Mouse (Mus musculus): ENCODE data around the gene Zc3h10. TPM values are rescaled to one million over a fixed set of nuclear protein-coding genes. Genes with fewer than 3 reads are reported as not detected.

Zc3h10 gene
- 0.82 TPM for polyA plus RNA-seq (2014; fragmentation: Illumina TruSeq; extraction: RNeasy Lipid Tissue Mini Kit (QIAGEN cat#74804); ENCODE audit: low read depth, low replicate concordance)

GRCm38 (mm10) chr10:128547361-128548032 is at the start of gene Zc3h10:
Gene Zc3h10 (minus strand): TSS chr10:128547774.

DNA sequence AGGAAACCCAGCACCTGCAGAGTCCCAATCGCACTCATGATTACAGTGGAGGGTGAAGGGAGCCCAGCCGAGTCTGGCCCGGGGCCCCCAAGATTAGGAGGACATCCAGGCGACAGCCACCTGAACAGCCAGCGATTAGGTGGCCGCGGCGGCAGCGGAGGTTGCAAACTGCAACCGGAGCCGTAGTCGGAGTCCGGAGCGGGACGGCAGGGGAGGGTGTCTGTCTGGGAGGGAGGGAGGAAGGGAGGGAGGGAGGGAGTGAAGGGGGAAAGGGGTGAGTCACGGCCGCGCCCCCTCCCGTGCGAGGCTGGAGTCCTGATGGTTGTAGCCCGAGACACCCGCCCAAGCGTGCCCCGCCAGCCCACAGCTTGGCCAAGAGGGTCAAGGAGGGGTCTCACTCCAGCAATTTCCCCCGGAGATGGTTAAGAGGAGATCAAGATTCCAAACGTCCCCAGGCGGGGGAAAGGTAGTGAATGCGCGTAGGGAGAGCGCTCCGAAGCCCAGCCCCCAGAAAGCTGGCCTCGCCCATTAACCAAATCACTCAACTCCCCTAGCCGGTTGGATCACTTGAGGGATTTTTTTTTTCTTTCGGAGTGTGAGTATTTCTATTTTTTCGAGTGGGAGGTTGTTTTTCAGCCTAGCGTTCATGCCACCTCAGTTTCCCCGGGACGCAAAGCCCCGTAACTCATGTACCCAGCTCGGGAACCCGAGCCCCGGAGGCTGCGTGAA is 42.1 kb upstream of the Zc3h10 start, which contains the start of gene Erbb3:
Gene Erbb3, minus strand, starts transcription at position 189 of the 729 bp plus-strand sequence.

GRCm38 (mm10) chr10:128565788-128566531 is 18.4 kb upstream of the Zc3h10 start, which contains the start of gene Pa2g4:
Gene Pa2g4 (minus strand): TSS chr10:128565987.

GRCm38 (mm10) chr10:128548947-128549681 is 1.5 kb upstream of the Zc3h10 start, which contains the start of gene Rpl41:
Gene Rpl41 (minus strand): TSS chr10:128549305.

DNA sequence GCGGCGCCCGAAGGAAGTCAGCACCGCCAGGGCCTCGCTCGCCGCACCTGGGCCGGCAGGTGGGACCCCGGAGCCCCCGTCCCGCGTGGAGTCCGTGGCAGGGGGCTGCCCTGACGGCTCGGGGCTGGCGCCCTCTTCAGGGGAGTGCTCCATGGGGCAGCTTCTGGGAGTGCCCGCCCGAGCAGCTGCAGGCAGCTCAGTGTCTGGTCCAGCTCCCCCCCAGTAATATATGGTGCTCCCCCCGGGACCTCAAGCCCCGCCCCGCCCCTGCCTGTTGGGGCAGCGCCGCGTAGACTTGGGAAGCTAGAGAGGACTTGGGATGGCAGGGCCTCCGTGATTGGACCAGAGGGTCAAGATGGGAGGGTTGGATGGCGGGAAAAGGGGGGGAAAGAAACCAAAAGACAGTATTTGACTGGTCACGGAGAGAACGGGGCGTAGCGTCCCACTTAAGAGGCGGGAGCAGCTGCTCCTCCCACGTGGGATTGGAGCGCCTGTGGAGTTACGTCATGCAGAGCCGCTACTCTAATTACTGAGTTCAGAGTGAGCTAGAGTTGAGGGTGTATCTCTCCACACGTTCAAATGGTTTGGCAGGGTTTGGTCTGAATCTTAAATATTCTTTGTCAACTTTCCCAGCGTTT is 21.8 kb downstream of the Zc3h10 start, which contains the start of gene Esyt1:
Gene Esyt1, minus strand, starts transcription at position 201 of the 638 bp plus-strand sequence.

DNA sequence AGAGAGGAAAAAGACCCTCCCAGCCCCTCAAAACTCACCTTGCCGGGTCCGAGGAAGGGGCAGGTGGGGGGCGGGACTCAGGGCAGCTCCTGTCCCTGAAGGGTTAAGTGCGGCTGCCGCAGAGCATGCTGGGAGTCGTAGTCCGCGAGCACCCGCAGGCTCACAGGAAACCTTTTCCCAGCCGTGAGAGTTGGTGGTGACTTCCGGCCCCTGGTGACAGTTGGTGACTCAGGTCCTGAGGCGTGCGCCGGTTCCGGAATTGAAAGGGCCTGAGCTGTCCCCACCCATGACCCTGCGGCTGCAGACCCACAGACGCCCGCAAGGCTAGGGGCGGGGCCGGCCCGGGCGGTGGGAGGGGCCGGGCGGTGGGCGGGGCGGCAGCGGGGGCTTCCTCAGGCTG is 49.0 kb downstream of the Zc3h10 start, which contains the start of gene Myl6b:
Gene Myl6b, minus strand, starts transcription at position 96 of the 400 bp plus-strand sequence.

GRCm38 (mm10) chr10:128493695-128494666 is 53.6 kb downstream of the Zc3h10 start, which contains the start of gene Myl6:
Gene Myl6 (minus strand): TSS chr10:128494145.

Other genes starting within 250 kb of the Zc3h10 start
- gene Il23a, start 249.0 kb downstream of the Zc3h10 start, polyA plus RNA-seq (2014; fragmentation: Illumina TruSeq; extraction: RNeasy Lipid Tissue Mini Kit (QIAGEN cat#74804); ENCODE audit: low read depth, low replicate concordance), result not detected
- gene Pan2, start 244.4 kb downstream of the Zc3h10 start, polyA plus RNA-seq (2014; fragmentation: Illumina TruSeq; extraction: RNeasy Lipid Tissue Mini Kit (QIAGEN cat#74804); ENCODE audit: low read depth, low replicate concordance), result 7.5 TPM
- gene Cnpy2, start 225.3 kb downstream of the Zc3h10 start, polyA plus RNA-seq (2014; fragmentation: Illumina TruSeq; extraction: RNeasy Lipid Tissue Mini Kit (QIAGEN cat#74804); ENCODE audit: low read depth, low replicate concordance), result 51.6 TPM
- 151 TPM for gene Cs, start 210.0 kb downstream of the Zc3h10 start, polyA plus RNA-seq (2014; fragmentation: Illumina TruSeq; extraction: RNeasy Lipid Tissue Mini Kit (QIAGEN cat#74804); ENCODE audit: low read depth, low replicate concordance)
- 19.6 TPM for gene Coq10a, start 178.8 kb downstream of the Zc3h10 start, polyA plus RNA-seq (2014; fragmentation: Illumina TruSeq; extraction: RNeasy Lipid Tissue Mini Kit (QIAGEN cat#74804); ENCODE audit: low read depth, low replicate concordance)
- gene Ankrd52, start 170.7 kb downstream of the Zc3h10 start, polyA plus RNA-seq (2014; fragmentation: Illumina TruSeq; extraction: RNeasy Lipid Tissue Mini Kit (QIAGEN cat#74804); ENCODE audit: low read depth, low replicate concordance), result 14.8 TPM
- gene Slc39a5, start 146.5 kb downstream of the Zc3h10 start, polyA plus RNA-seq (2014; fragmentation: Illumina TruSeq; extraction: RNeasy Lipid Tissue Mini Kit (QIAGEN cat#74804); ENCODE audit: low read depth, low replicate concordance), result not detected
- 32.8 TPM for gene Nabp2, start 136.3 kb downstream of the Zc3h10 start, polyA plus RNA-seq (2014; fragmentation: Illumina TruSeq; extraction: RNeasy Lipid Tissue Mini Kit (QIAGEN cat#74804); ENCODE audit: low read depth, low replicate concordance)
- gene Rnf41, start 136.1 kb downstream of the Zc3h10 start, polyA plus RNA-seq (2014; fragmentation: Illumina TruSeq; extraction: RNeasy Lipid Tissue Mini Kit (QIAGEN cat#74804); ENCODE audit: low read depth, low replicate concordance), result 13.8 TPM
- gene Smarcc2, start 88.5 kb downstream of the Zc3h10 start, polyA plus RNA-seq (2014; fragmentation: Illumina TruSeq; extraction: RNeasy Lipid Tissue Mini Kit (QIAGEN cat#74804); ENCODE audit: low read depth, low replicate concordance), result 50.5 TPM
- gene Myl6, start 53.6 kb downstream of the Zc3h10 start, polyA plus RNA-seq (2014; fragmentation: Illumina TruSeq; extraction: RNeasy Lipid Tissue Mini Kit (QIAGEN cat#74804); ENCODE audit: low read depth, low replicate concordance), result 64.3 TPM
- not detected for gene Myl6b, start 49.1 kb downstream of the Zc3h10 start, polyA plus RNA-seq (2014; fragmentation: Illumina TruSeq; extraction: RNeasy Lipid Tissue Mini Kit (QIAGEN cat#74804); ENCODE audit: low read depth, low replicate concordance)
- 5.1 TPM for gene Esyt1, start 21.9 kb downstream of the Zc3h10 start, polyA plus RNA-seq (2014; fragmentation: Illumina TruSeq; extraction: RNeasy Lipid Tissue Mini Kit (QIAGEN cat#74804); ENCODE audit: low read depth, low replicate concordance)
- 12.5 TPM for gene Rpl41, start 1.5 kb upstream of the Zc3h10 start, polyA plus RNA-seq (2014; fragmentation: Illumina TruSeq; extraction: RNeasy Lipid Tissue Mini Kit (QIAGEN cat#74804); ENCODE audit: low read depth, low replicate concordance)
- gene Pa2g4, start 18.2 kb upstream of the Zc3h10 start, polyA plus RNA-seq (2014; fragmentation: Illumina TruSeq; extraction: RNeasy Lipid Tissue Mini Kit (QIAGEN cat#74804); ENCODE audit: low read depth, low replicate concordance), result 91.8 TPM
- gene Erbb3, start 41.9 kb upstream of the Zc3h10 start, polyA plus RNA-seq (2014; fragmentation: Illumina TruSeq; extraction: RNeasy Lipid Tissue Mini Kit (QIAGEN cat#74804); ENCODE audit: low read depth, low replicate concordance), result 2.4 TPM
- 12.2 TPM for gene Rps26, start 79.0 kb upstream of the Zc3h10 start, polyA plus RNA-seq (2014; fragmentation: Illumina TruSeq; extraction: RNeasy Lipid Tissue Mini Kit (QIAGEN cat#74804); ENCODE audit: low read depth, low replicate concordance)
- gene Ikzf4, start 98.2 kb upstream of the Zc3h10 start, polyA plus RNA-seq (2014; fragmentation: Illumina TruSeq; extraction: RNeasy Lipid Tissue Mini Kit (QIAGEN cat#74804); ENCODE audit: low read depth, low replicate concordance), result 1.5 TPM
- 13.9 TPM for gene Suox, start 126.3 kb upstream of the Zc3h10 start, polyA plus RNA-seq (2014; fragmentation: Illumina TruSeq; extraction: RNeasy Lipid Tissue Mini Kit (QIAGEN cat#74804); ENCODE audit: low read depth, low replicate concordance)
- 151 TPM for gene Rab5b, start 148.5 kb upstream of the Zc3h10 start, polyA plus RNA-seq (2014; fragmentation: Illumina TruSeq; extraction: RNeasy Lipid Tissue Mini Kit (QIAGEN cat#74804); ENCODE audit: low read depth, low replicate concordance)
- gene Pmel, start 156.4 kb upstream of the Zc3h10 start, polyA plus RNA-seq (2014; fragmentation: Illumina TruSeq; extraction: RNeasy Lipid Tissue Mini Kit (QIAGEN cat#74804); ENCODE audit: low read depth, low replicate concordance), result not detected
- 12.2 TPM for gene Cdk2, start 157.3 kb upstream of the Zc3h10 start, polyA plus RNA-seq (2014; fragmentation: Illumina TruSeq; extraction: RNeasy Lipid Tissue Mini Kit (QIAGEN cat#74804); ENCODE audit: low read depth, low replicate concordance)
- 9.4 TPM for gene Dgka, start 197.1 kb upstream of the Zc3h10 start, polyA plus RNA-seq (2014; fragmentation: Illumina TruSeq; extraction: RNeasy Lipid Tissue Mini Kit (QIAGEN cat#74804); ENCODE audit: low read depth, low replicate concordance)
- 0.93 TPM for gene Pym1, start 200.1 kb upstream of the Zc3h10 start, polyA plus RNA-seq (2014; fragmentation: Illumina TruSeq; extraction: RNeasy Lipid Tissue Mini Kit (QIAGEN cat#74804); ENCODE audit: low read depth, low replicate concordance)
- 56.4 TPM for gene Mmp19, start 243.1 kb upstream of the Zc3h10 start, polyA plus RNA-seq (2014; fragmentation: Illumina TruSeq; extraction: RNeasy Lipid Tissue Mini Kit (QIAGEN cat#74804); ENCODE audit: low read depth, low replicate concordance)